Mouse (Mus musculus) CH12.LX (cell line): Measurements from ENCODE around the gene Pip5k1b.

Source experiments
- E2F4 ChIP-seq: IDR thresholded peaks from 2 replicates; pipeline ENCODE4 v1.6.1; 2011; ENCODE audit warnings: low read depth, low read length, improper control_type of control experiment; ENCODE audit not compliant: insufficient replicate concordance
- EP300 ChIP-seq: IDR thresholded peaks from 2 replicates; pipeline ENCODE4 v1.6.1; 2011; ENCODE audit warnings: low read length, improper control_type of control experiment
- GABPA ChIP-seq: IDR thresholded peaks from 2 replicates; pipeline ENCODE4 v1.6.1; 2012; ENCODE audit warnings: low read depth, low read length, improper control_type of control experiment, inconsistent platforms; ENCODE audit not compliant: insufficient replicate concordance
- HCFC1 ChIP-seq: IDR thresholded peaks from 2 replicates; pipeline ENCODE4 v1.6.1; 2012; ENCODE audit warnings: low read depth, mild to moderate bottlenecking, inconsistent platforms, low read length, improper control_type of control experiment
- MXI1 ChIP-seq: IDR thresholded peaks from 2 replicates; pipeline ENCODE4 v1.6.1; 2011; ENCODE audit warnings: mild to moderate bottlenecking, low read depth, low read length, improper control_type of control experiment
- MYC ChIP-seq: IDR thresholded peaks from 2 replicates; pipeline ENCODE4 v1.6.1; 2011; ENCODE audit warnings: low read depth, mild to moderate bottlenecking, improper control_type of control experiment, low read length
- NELFE ChIP-seq: IDR thresholded peaks from 2 replicates; pipeline ENCODE4 v1.6.1; 2011; ENCODE audit warnings: low read depth, low read length, improper control_type of control experiment
- POLR2A ChIP-seq: IDR thresholded peaks from 2 replicates; pipeline ENCODE4 v1.6.1; 2011; ENCODE audit warnings: low read depth, mild to moderate bottlenecking, improper control_type of control experiment, low read length
- SIN3A ChIP-seq: IDR thresholded peaks from 2 replicates; pipeline ENCODE4 v1.6.1; 2012; ENCODE audit warnings: low read length, improper control_type of control experiment, inconsistent platforms
- SMC3 ChIP-seq: IDR thresholded peaks from 2 replicates; pipeline ENCODE4 v1.6.1; 2011; ENCODE audit warnings: low read depth, low read length, improper control_type of control experiment

- TF ChIP-seq EP300 (peak; percentile 73), POLR2A (no peak), GABPA (no peak), HCFC1 (no peak), MXI1 (no peak), SMC3 (no peak), SIN3A (no peak), MYC (no peak), NELFE (no peak), E2F4 (no peak)
Measured at GRCm38 (mm10) chr19:24315234-24315633, 240.4 kb downstream of the Pip5k1b start.
